Mouse (Mus musculus) neural tube, embryonic 14.5 days (tissue): Measurements from ENCODE around the gene 4930415O20Rik. TPM values are rescaled to one million over a fixed set of nuclear protein-coding genes. Genes with fewer than 3 reads are reported as not detected.
"Not testable (repeated sequence)": the region's sequence is repeated elsewhere in the genome, so short reads cannot be mapped to it uniquely, and the experiment has no call there.

Experiments
- ATAC-seq: fragments of 200-750 bp; cut with Nextera tagmentation; 2 replicates; pipeline ENCODE4 v1.8.0; 2017; ENCODE audit warnings: low read depth, mild to moderate bottlenecking, moderate TSS enrichment, moderate library complexity
- H3K27ac ChIP-seq: fragments of 300-500 bp; sonication (generic); 2 replicates; pipeline ENCODE4 v1.5.1; 2014; ENCODE audit warnings: low read depth, mild to moderate bottlenecking, control low read depth, low read length, moderate library complexity, mixed read lengths
- H3K27me3 ChIP-seq: fragments of 300-500 bp; sonication (generic); 2 replicates; pipeline ENCODE4 v1.6.1; 2014; ENCODE audit warnings: low read length; ENCODE audit not compliant: control insufficient read depth, insufficient read depth
- H3K36me3 ChIP-seq: fragments of 300-500 bp; sonication (generic); 2 replicates; pipeline ENCODE4 v1.6.1; 2014; ENCODE audit warnings: low read length, mixed read lengths; ENCODE audit not compliant: control insufficient read depth, insufficient read depth
- H3K4me1 ChIP-seq: fragments of 300-500 bp; sonication (generic); 2 replicates; pipeline ENCODE4 v1.6.1; 2014; ENCODE audit warnings: low read length; ENCODE audit not compliant: control insufficient read depth, insufficient read depth
- H3K4me2 ChIP-seq: fragments of 300-500 bp; sonication (generic); 2 replicates; pipeline ENCODE4 v1.6.1; 2014; ENCODE audit warnings: mild to moderate bottlenecking, low read depth, low read length, control low read depth
- H3K4me3 ChIP-seq: fragments of 300-500 bp; sonication (generic); 2 replicates; pipeline ENCODE4 v1.5.1; 2014; ENCODE audit warnings: low read depth, low read length, control low read depth, mixed read lengths
- H3K9ac ChIP-seq: fragments of 300-500 bp; sonication (generic); replicated peaks from 2 replicates; pipeline ENCODE4 v1.6.1; 2014; ENCODE audit warnings: low read depth, mild to moderate bottlenecking, control low read depth, low read length, mixed read lengths
- H3K9me3 ChIP-seq: fragments of 300-500 bp; sonication (generic); 2 replicates; pipeline ENCODE4 v1.6.1; 2016; ENCODE audit warnings: low read length; ENCODE audit not compliant: control insufficient read depth
- WGBS: fragments of 180-500 bp; shearing (Covaris S2); extraction: QIAGEN DNeasy Blood & Tissue Kit; methylation state at CpG from one replicate; pipeline ENCODE4 v1.1.7; 2014; 5-methylcytosine and 5-hydroxymethylcytosine counted together
- polyA plus RNA-seq: library from polyadenylated mRNA; unstranded; fragments of >200 nt; fragmentation: Nextera tagmentation; extraction: Ambion mirVana; gene quantifications from 2 replicates; pipeline ENCODE4 v1.2.1, GENCODE M21; 2014

The 4930415O20Rik gene
- polyA plus RNA-seq, 1 experiment from 2014 or later: 0.40 TPM

DNA sequence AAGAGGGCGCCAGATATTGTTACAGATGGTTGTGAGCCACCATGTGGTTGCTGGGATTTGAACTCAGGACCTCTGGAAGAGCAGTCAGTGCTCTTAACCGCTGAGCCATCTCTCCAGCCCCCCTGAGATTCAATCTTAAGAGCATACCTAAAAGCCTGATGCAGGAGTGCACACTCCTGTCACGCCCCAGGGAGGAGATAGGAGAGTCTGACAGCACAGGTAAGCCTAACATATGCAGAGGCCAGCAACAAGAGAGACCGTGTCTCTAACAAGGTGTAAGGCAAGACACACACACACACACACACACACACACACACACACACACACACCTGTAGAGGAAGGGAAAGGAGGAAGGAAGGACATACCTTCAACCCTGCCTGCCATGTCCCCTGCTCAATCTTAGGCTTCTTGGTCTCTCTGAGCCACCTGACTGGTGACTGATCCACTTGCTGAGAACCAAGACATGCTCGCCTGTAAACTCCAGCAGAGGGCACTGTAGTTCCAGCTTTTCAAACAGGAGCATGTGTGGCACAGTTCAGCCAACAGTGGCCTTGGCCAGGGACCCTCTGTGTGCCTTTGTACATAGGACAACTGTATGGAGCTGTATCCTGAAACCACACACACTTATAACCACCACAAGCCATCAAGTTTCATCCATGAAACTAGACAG, 9.1 kb downstream of the 4930415O20Rik start:
- Histone ChIP-seq H3K4me3 (no peak overlapping the region), H3K4me1 (no peaks in the 10 kb centered on the region), H3K27me3 (no peaks in the 10 kb centered on the region), H3K36me3 (no peaks in the 10 kb centered on the region), H3K4me2 (no peak overlapping the region), H3K9ac (no peak overlapping the region), H3K9me3 (no peaks in the 10 kb centered on the region), H3K27ac (no peak overlapping the region)
- WGBS: 35% methylated on average over 5 of the region's 5 CpGs
- ATAC-seq: peak; percentile 85

DNA sequence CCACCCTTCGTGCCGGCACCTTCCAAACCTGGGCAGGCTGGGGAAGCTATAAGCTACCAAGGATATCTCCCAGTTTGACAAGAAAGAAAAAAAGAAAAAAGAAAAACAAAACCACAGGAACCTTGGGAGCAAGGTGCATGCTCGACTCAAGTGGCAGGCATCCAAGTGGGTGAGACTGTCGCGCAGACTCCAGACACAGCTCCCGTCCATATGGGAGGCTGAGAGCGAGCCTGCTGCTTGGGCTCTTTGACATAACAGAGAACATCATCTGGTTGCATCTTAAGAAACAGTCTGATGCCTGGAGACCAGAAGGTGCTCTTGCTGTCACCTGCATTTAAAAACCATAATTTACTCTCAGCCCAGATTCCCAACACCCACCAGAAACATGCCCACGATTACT, 11.6 kb downstream of the 4930415O20Rik start:
- Histone ChIP-seq H3K27ac (no peak overlapping the region), H3K36me3 (no peaks in the 10 kb centered on the region), H3K9me3 (no peaks in the 10 kb centered on the region), H3K4me1 (no peaks in the 10 kb centered on the region), H3K9ac (no peak overlapping the region), H3K27me3 (no peaks in the 10 kb centered on the region), H3K4me3 (no peak overlapping the region), H3K4me2 (no peak overlapping the region)
- no peak for ATAC-seq
- WGBS: 79% methylated on average over 8 of the region's 8 CpGs

DNA sequence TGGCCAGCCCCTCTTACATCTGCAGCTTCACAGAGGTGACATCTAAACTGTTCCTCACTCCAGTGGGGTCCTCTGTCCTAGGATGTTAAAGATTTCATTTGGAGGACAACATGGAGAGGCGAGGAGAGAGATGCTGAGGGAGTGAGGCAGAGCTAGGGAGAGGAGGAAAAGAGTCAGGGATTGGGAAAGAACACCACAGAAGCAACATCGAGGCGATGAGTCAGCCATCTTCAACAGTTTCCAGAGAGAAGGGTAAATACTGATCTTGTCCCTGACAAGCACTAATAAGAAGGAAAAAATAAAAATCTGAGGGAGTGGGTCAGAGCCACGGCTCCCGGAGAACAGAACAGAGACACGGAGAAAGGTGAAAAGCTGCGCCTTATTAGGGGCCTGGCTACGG, 12.2 kb downstream of the 4930415O20Rik start:
- Histone ChIP-seq H3K9ac (no peak overlapping the region), H3K27ac (no peak overlapping the region), H3K36me3 (no peaks in the 10 kb centered on the region), H3K27me3 (no peaks in the 10 kb centered on the region), H3K4me1 (no peaks in the 10 kb centered on the region), H3K4me2 (no peak overlapping the region), H3K9me3 (no peaks in the 10 kb centered on the region), H3K4me3 (no peak overlapping the region)
- ATAC-seq: no peak
- 77% methylated on average over 8 of the region's 8 CpGs for WGBS

DNA sequence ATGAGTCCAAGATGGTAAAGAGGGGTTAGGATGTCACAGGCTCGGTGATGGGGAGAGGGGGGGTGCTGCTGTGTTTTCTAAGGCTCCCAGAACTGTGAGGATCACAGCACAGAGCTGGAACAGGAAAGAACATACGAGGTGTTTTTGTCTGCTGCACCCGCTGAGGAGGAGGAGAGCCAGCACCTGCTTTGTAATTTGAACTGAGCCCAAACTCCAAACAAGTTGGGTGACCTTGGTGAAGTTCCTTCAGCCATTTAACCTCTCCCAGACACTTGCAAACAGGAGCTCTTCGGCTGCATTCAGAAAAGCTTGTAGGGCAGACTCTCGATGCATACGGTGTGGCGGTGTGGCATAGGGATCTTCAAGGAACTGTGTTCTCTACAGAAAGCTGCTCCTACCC, 14.6 kb downstream of the 4930415O20Rik start:
- Histone ChIP-seq H3K9me3 (no peaks in the 10 kb centered on the region), H3K4me1 (no peaks in the 10 kb centered on the region), H3K9ac (no peak overlapping the region), H3K36me3 (no peaks in the 10 kb centered on the region), H3K27me3 (no peaks in the 10 kb centered on the region), H3K27ac (no peak overlapping the region), H3K4me3 (no peak overlapping the region), H3K4me2 (no peak overlapping the region)
- 40% methylated on average over 7 of the region's 7 CpGs for WGBS
- no peak for ATAC-seq

DNA sequence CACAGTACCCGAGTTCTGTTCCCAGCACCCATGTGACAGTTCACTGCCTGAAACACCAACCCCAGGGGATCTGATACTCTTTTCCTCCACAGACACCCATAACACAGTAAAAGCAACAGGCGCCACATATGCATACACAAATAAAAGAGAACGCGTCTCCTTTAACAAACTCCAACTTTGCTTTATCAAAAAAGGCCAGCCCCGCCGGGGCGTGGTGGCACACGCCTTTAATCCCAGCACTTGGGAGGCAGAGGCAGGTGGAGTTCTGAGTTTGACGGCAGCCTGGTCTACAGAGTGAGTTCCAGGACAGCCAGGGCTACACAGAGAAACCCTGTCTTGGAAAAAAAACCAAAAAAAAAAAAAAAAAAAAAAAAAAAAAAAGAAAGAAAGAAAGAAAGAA, 15.3 kb downstream of the 4930415O20Rik start:
- H3K27ac ChIP-seq, ATAC-seq, H3K4me1 ChIP-seq, H3K4me3 ChIP-seq, H3K36me3 ChIP-seq, H3K27me3 ChIP-seq, H3K9me3 ChIP-seq, H3K4me2 ChIP-seq, H3K9ac ChIP-seq: not testable (repeated sequence)
- 84% methylated on average over 9 of the region's 9 CpGs for WGBS

DNA sequence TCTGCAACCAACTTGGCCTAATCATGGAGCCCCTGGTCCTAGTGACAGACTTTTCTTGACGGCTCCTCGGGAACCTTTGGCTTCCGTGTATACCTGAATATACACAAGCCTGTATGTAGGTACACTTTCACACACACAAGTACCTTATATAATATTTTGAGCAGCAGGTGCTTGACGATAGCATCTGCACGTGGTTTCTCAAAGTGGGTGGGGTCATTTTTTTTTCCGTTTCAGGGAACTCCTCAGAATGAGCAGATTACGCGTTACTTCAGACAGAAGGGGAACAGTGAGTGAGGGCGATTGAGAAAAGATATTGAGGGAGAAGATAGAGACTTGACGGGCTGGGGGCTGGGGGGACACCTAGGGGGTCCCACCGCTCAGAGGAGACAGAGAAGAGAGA, 16.9 kb downstream of the 4930415O20Rik start:
- H3K4me2 ChIP-seq: no peak overlapping the region
- no peaks in the 10 kb centered on the region for H3K27me3 ChIP-seq
- WGBS: 92% methylated on average over 11 of the region's 11 CpGs
- H3K4me3 ChIP-seq: no peak overlapping the region
- H3K9me3 ChIP-seq: no peaks in the 10 kb centered on the region
- H3K27ac ChIP-seq: no peak overlapping the region
- ATAC-seq: no peak
- H3K36me3 ChIP-seq: peaks cover 16% of the 10 kb centered on the region
- no peaks in the 10 kb centered on the region for H3K4me1 ChIP-seq
- H3K9ac ChIP-seq: no peak overlapping the region

DNA sequence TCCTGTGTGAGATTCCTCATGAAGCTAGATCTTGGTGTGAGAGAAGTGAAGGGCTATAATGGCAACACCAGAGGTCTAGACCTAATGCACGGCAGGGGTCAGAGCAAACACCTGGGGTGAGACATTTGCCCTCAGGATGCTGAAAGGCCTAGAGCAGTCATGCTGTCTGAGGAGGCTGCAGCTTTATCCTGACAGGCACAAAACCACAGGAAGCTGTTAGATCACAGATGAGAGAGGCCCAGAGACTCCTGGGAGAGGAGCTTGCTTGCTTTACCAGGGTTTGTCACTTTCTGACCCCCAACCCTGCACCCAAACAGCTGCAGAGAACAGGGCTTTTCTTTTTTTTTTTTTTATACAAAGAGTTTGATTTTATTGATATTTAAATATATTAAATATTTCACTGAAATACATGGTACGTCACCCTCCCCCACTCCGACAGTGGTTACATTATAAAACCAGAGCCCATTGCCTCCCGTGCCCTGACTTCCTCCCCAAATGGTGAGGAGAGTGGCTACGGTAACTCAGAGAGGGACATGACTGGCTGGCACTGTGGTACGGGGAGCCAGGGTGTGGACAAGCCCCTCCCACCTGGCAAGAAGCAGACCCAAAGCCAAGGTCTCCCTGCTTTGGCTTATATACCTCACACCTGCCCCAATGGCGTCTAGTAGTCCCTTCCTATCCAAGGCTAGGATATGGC, 19.0 kb downstream of the 4930415O20Rik start:
- H3K9ac ChIP-seq: no peak overlapping the region
- H3K27me3 ChIP-seq: no peaks in the 10 kb centered on the region
- ATAC-seq: no peak
- H3K9me3 ChIP-seq: no peaks in the 10 kb centered on the region
- H3K36me3 ChIP-seq: peaks cover 32% of the 10 kb centered on the region
- no peak overlapping the region for H3K27ac ChIP-seq
- 72% methylated on average over 7 of the region's 7 CpGs for WGBS
- no peak overlapping the region for H3K4me2 ChIP-seq
- H3K4me1 ChIP-seq: no peaks in the 10 kb centered on the region
- no peak overlapping the region for H3K4me3 ChIP-seq

DNA sequence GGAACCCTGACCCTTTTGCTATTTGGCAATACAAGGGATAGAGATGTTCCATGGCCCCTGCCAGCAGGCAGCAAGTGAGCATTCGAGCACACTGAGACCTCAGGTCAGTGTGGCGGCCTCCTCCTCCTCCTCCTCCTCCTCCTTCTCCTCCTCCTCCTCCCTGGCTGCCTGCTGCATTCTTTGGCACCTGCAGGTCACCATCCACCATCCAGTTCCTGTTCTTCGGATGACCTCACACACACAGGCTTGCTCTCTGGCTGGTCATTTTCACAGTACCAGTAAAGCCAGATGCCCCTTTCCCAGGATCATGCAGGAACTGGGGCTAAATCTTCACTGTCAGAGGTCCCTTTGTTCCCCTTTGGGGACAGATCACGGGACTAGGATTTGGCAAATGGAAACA, 20.6 kb downstream of the 4930415O20Rik start:
- Histone ChIP-seq H3K36me3 (peaks cover 47% of the 10 kb centered on the region), H3K4me1 (no peaks in the 10 kb centered on the region), H3K4me2 (no peak overlapping the region), H3K27me3 (no peaks in the 10 kb centered on the region), H3K27ac (no peak overlapping the region), H3K9ac (no peak overlapping the region), H3K9me3 (no peaks in the 10 kb centered on the region), H3K4me3 (no peak overlapping the region)
- no peak for ATAC-seq
- 75% methylated on average over 4 of the region's 4 CpGs for WGBS

DNA sequence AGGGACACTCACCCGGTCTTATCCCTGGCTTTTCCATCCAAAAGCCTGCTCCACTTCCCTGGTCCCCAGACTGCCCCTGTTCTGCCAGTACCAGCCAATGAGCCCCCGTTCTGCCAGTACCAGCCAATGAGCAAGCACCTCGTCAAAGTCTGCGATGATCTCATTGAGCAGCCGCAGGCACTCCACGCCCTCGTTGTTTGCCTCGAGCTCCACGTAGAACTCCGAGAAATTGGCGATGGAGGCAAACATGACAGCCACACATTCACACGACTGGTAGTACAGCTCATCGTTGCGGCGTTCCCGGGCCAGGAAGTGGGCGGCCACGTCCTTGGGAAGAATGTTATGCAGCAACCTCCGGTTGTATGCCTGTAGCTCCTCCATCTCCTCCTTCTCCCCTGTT, 23.4 kb downstream of the 4930415O20Rik start:
- ATAC-seq: no peak
- 85% methylated on average over 19 of the region's 19 CpGs for WGBS
- no peaks in the 10 kb centered on the region for H3K9me3 ChIP-seq
- no peak overlapping the region for H3K4me2 ChIP-seq
- H3K27ac ChIP-seq: no peak overlapping the region
- no peak overlapping the region for H3K9ac ChIP-seq
- H3K4me1 ChIP-seq: no peaks in the 10 kb centered on the region
- H3K36me3 ChIP-seq: peaks cover 65% of the 10 kb centered on the region
- H3K27me3 ChIP-seq: no peaks in the 10 kb centered on the region
- H3K4me3 ChIP-seq: no peak overlapping the region
